Mouse (Mus musculus) spleen, postnatal 14 days (tissue): Measurements from ENCODE around the gene Sema5b.

Experiments
- DNase-seq, 2 experiments: peaks; one replicate each; pipeline ENCODE4 v3.0.0; 2021 to 2022; ENCODE audit warnings: low spot score in 2 of 2

Sema5b gene

GRCm38 (mm10) chr16:35541117-35541641, at the start of gene Sema5b:
TSS of gene Sema5b (plus strand) at chr16:35541145.
- no peak for DNase-seq

- no peak for DNase-seq
Observed at GRCm38 (mm10) chr16:35500342-35500741, 40.6 kb upstream of the Sema5b start.

- no peak for DNase-seq
Observed at GRCm38 (mm10) chr16:35501106-35501760, 39.7 kb upstream of the Sema5b start.

- DNase-seq = no peak
Observed at GRCm38 (mm10) chr16:35502456-35502855, 38.5 kb upstream of the Sema5b start.

GRCm38 (mm10) chr16:35504266-35504665, 36.7 kb upstream of the Sema5b start:
- no peak for DNase-seq

GRCm38 (mm10) chr16:35505786-35506185, 35.2 kb upstream of the Sema5b start:
- DNase-seq = no peak

- no peak for DNase-seq
Observed at GRCm38 (mm10) chr16:35508581-35508980, 32.4 kb upstream of the Sema5b start.

GRCm38 (mm10) chr16:35509331-35510070, 31.4 kb upstream of the Sema5b start:
- DNase-seq = no peak

GRCm38 (mm10) chr16:35515977-35516612, 24.9 kb upstream of the Sema5b start:
- no peak for DNase-seq

- no peak for DNase-seq
Observed at GRCm38 (mm10) chr16:35517976-35518951, 22.7 kb upstream of the Sema5b start.

- no peak for DNase-seq
Observed at GRCm38 (mm10) chr16:35519245-35519644, 21.7 kb upstream of the Sema5b start.

GRCm38 (mm10) chr16:35524200-35524599, 16.7 kb upstream of the Sema5b start:
- DNase-seq = no peak

- DNase-seq = no peak
Observed at GRCm38 (mm10) chr16:35534630-35535029, 6.3 kb upstream of the Sema5b start.

- no peak for DNase-seq
Observed at GRCm38 (mm10) chr16:35537651-35538050, 3.3 kb upstream of the Sema5b start.

GRCm38 (mm10) chr16:35539041-35539440, 1.9 kb upstream of the Sema5b start:
- no peak for DNase-seq

- DNase-seq = no peak
Observed at GRCm38 (mm10) chr16:35540333-35541116, 420 bp upstream of the Sema5b start.

- no peak for DNase-seq
Observed at GRCm38 (mm10) chr16:35541661-35542420, 896 bp downstream of the Sema5b start.

- DNase-seq = no peak
Observed at GRCm38 (mm10) chr16:35542421-35542780, 1.5 kb downstream of the Sema5b start.

- DNase-seq = no peak
Observed at GRCm38 (mm10) chr16:35545723-35546122, 4.8 kb downstream of the Sema5b start.

GRCm38 (mm10) chr16:35547966-35548365, 7.0 kb downstream of the Sema5b start:
- no peak for DNase-seq
